Mouse (Mus musculus) lung, postnatal 25 days (tissue): ENCODE results near the gene Gpc6.
A peak's percentile ranks its signal among the peaks of the same experiment; 100 is the strongest.

Experiments
- DNase-seq: peaks from one replicate; pipeline ENCODE4 v3.0.0; 2022; ENCODE audit warnings: low spot score

The Gpc6 gene

GRCm38 (mm10) chr14:116924876-116925601, at the start of gene Gpc6:
Gpc6 (plus strand) TSS chr14:116925315.
- peak; percentile 39 for DNase-seq

DNA sequence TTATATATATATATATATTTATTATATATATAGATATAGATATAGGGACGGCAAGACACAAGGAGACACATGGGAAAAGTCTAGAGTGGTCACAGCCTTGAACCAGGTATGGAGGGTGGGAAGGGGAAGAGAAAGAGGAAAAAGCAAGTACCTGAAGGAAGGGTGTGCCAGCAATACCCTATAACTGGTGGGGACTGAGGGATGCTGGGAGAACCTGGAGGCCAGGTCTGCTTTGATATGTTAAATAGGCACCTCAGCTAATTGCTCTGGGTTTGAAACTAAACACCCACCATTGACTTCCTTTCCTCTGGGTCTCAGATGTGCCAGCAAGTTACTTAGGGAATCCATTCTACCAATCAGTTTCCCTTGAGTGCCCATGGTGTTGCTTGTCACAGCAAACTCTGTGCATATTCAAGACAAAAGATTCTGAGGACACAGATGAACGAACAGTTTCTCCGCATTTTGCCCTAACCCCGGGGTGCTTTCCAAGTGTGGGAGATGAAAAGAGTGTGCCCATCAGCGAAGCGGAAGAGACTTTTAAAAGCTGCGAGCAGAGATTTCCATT, 42.6 kb upstream of the Gpc6 start:
- DNase-seq: no peak

- no peak for DNase-seq
Measured at GRCm38 (mm10) chr14:116894316-116894715, 30.8 kb upstream of the Gpc6 start.

- no peak for DNase-seq
Measured at GRCm38 (mm10) chr14:116897971-116898370, 27.1 kb upstream of the Gpc6 start.

DNA sequence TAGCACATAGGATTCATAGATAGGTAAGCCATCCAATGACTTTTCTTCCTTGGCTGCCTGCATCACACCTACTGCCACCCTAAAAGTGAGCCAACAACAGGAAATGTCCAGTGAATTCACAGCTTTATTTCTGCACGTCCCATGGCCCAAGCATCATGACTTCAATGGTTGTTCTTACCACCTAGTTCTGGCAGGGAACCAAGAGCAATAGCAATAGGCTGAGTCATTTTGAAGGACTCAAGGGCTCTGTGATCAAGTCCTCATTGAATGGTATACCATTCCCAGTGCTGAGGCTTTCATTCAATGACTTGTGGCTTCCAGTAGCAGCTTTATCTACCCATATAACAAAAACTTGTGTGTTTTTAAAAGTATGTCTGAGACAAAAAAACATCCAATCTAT, 13.3 kb upstream of the Gpc6 start:
- no peak for DNase-seq

- DNase-seq: no peak
Measured at GRCm38 (mm10) chr14:116916874-116917273, 8.2 kb upstream of the Gpc6 start.

DNA sequence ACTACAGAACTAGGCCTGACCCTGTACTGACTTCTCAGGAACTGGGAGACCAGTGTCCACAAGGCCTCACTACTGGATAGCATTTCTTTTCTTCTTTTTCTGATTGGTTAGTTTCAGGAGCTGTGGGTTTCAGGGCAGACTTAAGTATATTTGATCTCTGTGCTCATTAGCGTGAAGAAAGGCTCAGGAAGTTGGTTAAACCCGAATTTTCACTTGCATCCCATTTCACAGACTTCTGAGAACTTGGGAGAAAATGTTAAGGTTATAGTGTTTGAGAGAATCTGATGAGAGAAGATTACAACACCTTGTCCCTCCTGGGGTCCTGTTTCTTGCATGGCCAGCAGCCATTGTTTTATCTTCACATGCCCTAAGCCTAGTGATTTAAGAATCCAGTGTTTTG, 849 bp upstream of the Gpc6 start:
- DNase-seq: no peak

GRCm38 (mm10) chr14:116925691-116926403, 732 bp downstream of the Gpc6 start:
- DNase-seq: no peak

GRCm38 (mm10) chr14:116926404-116927171, 1.5 kb downstream of the Gpc6 start:
- peak; percentile 9 for DNase-seq

GRCm38 (mm10) chr14:116927341-116928315, 2.5 kb downstream of the Gpc6 start:
- DNase-seq: no peak

- no peak for DNase-seq
Measured at GRCm38 (mm10) chr14:116928395-116928794, 3.3 kb downstream of the Gpc6 start.

- DNase-seq: no peak
Measured at GRCm38 (mm10) chr14:116928796-116929529, 3.8 kb downstream of the Gpc6 start.

DNA sequence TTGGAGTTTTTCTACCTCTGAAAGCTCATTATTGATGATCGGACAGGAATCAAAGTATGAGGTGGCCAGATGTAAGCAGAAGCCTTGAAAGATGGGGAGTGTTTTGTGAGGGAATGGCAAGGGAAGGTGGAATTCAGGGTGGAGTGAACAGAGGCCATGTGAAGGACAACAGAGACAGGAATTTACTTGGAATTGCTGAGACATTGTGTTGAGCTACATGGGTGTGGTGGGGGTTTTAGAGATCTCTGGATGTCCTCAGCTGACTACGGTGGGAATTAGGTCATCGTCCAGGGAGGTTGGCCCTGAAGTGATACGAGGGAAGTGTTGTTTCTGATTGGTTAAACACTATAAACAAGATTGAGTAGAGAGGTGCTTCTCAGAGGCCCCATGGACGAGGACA, 8.7 kb downstream of the Gpc6 start:
- no peak for DNase-seq

DNA sequence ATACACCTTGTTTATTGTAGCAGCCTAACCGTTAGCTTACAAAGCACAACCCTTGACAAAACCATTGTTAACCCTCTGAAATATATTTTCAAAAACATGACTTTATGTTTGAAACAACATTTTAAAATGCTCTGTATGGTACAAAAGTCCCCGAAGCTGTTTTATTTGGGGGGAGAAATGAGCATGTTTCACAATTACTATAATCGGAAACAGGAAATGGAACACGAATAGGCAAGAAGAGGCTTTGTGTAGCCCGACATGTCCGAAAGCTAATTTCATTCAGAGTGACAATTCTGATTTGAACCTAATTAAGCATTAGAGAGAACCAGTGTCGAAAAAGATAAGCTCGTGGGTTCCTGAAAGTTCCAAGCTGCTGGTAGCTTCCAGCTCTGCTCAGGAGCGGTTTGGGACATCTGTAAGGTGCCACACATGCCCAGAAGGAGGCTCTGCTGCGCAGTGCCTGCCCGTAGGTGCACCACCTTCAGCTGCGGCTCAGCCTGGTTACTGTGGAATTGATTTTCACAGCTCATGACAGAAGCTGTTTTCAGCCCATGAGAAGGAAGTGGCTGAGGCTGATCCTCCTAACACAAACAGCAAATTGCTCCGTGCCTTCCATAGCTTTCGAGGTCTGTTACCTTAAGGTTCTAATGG, 12.9 kb downstream of the Gpc6 start:
- no peak for DNase-seq

- DNase-seq: no peak
Measured at GRCm38 (mm10) chr14:116938735-116939134, 13.6 kb downstream of the Gpc6 start.

GRCm38 (mm10) chr14:116939561-116939960, 14.4 kb downstream of the Gpc6 start:
- DNase-seq: no peak

GRCm38 (mm10) chr14:116941772-116942171, 16.7 kb downstream of the Gpc6 start:
- no peak for DNase-seq

DNA sequence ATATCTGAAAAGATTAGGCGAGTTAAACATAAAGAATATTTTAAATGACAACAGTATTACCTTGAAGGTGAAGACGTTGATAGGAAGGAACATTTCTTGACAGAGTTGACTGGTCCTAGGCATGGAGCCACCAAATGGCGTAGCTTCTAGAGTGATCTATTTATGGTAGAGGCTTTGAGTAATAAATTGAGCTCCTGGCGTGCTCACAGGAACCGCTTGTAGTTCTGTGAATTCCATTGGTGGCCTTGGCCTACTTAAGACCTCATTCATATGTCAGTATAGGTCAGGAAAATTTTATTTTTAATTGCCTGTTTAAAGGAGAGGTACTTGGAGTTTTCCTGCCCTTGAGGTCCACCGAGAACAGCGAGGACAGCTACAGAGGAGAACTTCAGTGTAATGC, 18.6 kb downstream of the Gpc6 start:
- DNase-seq: no peak

DNA sequence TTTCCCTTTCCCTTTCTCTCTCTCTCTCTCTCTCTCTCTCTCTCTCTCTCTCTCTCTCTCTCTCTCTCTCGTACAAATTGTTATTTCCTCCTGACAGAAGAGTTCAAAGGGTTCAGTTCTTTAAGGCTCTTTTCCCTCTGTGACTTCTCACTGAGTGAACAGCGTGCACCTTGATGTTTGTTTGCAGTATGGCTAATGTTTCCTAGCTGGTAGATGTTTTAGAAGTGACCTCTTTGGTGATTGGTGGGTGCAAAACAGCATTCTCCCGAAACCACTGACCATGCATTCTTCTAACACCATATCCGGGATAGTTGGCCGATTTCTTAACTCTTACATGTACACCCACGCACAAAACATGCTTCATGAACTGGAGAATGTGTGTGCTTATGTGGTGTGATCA, 20.9 kb downstream of the Gpc6 start:
- no peak for DNase-seq

- DNase-seq: no peak
Measured at GRCm38 (mm10) chr14:116947461-116947860, 22.3 kb downstream of the Gpc6 start.
